Mouse (Mus musculus) R1 (cell line): ENCODE data around the gene Adgrl1.

Experiments used
- DNase-seq: peaks from one replicate; pipeline ENCODE4 v3.0.0-alpha.2; 2018; ENCODE audit warnings: low read depth, low spot score

The Adgrl1 gene

DNA sequence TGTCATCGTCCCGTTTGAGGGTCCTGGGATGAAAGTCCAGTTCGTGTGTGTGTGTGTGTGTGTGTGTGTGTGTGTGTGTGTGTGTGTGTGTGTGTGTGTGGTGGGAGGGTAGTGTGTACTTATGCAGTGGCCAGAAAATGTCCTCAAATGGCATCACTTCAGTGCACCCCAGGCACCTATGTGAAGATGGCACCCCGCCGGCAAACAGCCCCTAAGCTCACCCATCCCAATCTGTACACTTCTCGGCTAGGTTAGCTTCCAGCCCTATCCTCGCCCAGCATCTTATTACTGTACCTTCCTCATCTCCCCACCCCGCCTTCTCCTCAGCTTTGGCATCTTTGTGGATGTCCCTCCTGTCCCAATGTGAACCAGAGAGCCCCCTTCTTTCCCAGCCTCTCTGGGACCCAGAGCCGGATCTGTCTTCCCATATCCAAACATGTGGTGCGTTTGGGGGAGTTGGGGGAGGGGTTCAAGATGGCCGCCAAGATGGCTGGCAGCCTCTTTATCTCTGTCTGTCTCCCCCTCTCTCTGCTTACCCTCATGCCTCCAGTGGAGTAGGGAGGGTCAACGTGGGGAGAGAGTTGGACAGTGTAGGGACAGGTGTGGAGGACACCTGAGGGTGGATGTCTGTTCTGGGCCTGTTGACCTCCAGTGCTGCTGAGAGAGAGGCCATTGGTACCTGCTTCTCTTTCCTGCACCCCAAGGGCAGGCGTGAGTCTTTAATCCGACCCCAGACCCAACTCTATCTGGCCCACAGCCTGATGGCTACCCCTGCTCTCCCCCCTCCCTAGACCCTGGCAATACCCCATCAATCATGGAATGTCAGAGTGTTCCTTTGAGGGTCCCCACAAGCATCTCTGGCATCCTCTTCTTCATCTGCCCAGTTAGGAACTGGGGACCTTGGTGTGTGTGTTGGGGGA is 1.9 kb downstream of the Adgrl1 start:
- DNase-seq: no peak

DNA sequence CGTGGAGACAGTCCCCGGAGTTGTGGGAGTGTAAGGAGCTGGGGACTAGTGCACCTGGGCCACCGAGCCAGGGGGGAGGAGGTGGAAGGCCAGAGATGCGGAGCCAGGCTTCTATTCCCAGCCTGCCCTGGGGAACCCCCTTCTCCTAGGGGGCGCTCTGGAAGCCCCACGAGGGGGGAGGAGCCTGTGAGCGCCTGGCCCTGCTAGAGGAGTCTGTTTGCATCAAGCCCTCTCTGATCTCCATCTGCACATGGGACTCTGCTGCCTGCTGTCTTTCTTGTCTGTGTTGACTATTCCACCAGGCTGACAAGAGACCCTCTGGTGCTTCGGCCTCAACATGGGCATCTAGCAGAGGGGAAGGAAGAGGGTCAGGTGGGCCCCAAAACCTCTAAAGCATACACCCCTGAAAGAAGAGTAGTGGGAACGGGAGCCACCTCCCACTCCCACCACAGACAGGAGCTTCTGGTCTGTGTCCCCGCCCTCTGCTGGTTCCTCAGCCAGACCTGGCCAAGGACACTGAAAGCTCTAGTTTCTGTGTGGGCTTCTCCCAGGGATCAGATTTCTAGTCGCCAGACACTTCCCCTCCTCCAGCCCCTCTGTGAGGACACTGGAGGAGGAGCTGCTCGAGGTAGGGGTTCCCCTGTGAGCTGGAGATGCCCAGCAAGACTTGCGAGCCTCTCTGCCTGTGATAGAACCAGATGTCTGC is 3.2 kb downstream of the Adgrl1 start:
- DNase-seq: peak; percentile 77

DNA sequence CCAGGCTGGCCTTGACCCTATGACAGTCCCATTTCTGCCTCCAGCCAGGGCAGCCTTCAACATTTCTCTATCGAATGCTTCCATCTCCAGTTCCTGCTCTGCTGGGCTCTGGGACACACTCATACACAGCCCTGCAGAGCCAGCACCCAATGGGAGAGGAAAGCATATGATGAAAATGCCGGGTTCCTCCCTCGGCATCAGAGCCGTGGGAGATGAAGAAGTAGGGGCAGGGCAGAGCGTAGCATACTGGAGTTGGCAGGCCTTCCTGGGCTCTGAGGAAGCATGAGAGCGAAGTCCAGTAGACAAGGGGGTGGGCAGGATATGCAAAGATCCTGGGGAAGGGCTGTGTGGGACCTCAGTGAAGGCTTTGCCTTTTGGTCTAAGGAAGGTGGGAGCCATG is 8.7 kb downstream of the Adgrl1 start:
- DNase-seq: no peak

DNA sequence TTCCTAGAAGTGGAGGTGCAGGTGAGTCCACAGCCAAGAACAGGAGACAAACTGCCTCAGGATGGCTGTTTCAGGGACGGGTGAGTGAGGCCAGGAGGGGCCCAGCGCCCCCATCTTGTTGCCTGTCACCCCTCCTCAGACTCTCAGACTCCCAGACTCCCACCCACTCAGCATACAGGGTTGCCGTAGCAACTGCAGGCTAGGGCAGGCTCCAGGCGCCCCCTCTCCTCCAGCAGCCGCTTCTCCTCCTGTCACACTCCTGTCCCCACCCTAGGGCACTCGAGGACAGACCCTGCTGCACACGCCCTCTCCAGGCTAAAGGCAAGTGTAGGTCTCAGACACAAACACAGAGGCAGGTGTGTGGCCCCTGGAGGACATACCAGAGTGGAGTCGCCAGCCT is 9.4 kb downstream of the Adgrl1 start:
- DNase-seq: no peak

DNA sequence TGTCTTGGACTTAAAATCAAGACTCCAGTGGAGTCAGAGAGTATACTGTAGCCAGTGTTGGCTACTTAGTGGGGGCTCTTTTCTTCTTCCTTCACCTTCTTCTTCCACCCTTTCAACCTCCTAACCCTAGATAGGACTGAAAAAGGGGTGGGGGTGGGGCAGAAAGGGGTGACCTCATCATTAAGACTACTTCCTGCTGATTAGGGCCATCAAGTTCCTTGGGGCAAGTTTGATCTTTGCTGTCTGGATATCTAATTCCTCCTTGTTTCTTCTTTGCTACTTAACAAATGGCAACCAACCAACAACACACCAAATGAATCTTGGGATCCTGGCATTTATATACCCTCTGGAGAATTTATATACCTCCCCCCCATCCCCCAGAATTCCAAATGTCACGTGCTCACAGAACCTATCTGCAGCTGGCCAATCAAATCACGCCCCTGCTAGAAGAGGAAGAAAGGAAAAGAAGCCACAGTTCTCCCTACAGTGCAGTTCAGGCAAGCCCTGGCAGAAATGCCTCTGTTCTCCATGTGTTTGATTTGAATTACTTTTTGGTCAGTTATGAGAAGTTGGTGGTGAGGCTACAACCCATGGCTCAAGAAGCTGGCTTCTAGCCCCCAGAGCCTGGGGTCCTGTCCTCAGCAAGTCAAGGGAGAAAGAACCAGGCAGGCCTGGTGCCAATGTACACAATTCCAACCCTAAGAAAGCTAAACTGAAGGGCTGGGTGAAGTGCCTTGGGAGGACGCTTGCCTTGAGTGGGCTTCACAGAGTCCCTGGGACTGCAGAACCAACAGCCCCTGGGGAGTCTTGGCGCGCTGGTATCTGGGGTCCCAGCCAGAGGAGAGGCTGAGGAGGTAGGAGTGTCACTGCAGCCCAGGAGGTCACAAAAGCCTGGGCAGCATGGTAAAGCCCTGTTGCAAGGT is 12.2 kb downstream of the Adgrl1 start:
- DNase-seq: no peak

DNA sequence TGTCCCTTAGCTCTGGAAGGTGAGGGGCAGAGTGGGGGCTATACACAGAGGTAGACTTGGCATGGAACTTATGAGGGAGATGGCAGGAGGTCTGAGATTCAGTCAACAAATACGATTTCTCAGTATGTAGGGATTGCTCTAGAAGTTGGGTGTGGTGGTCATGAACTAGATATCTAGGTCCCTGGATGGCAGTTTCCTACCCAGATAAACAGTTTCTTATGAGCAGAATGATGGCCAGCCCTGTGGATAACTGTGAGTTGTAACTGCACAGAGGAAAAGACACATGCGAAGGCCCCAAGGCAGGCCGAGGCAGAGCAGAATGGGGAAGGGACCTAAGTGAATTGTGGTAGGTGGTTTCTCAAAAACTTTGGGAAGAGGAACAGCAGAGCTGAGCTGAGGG is 14.3 kb downstream of the Adgrl1 start:
- DNase-seq: no peak

DNA sequence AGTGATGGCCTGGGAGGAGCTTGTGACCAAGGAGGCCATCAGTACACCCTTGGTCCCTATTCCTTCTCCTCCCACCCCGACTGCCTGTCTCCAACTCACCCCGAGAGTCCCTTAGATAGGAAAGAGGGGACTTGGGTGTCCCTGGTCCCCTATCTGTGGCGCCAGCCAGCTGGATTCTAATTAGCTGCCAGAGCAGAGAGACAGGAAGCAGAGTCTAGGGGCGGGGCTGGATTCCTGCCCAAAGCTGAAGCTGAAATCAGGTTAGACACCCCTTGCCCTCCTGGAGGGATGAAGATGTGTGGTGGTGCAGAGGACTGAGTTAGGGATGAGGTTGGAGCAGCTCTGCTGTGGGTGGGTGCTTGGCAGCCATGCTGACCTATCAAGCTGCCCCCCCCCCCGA is 15.0 kb downstream of the Adgrl1 start:
- DNase-seq: no peak

DNA sequence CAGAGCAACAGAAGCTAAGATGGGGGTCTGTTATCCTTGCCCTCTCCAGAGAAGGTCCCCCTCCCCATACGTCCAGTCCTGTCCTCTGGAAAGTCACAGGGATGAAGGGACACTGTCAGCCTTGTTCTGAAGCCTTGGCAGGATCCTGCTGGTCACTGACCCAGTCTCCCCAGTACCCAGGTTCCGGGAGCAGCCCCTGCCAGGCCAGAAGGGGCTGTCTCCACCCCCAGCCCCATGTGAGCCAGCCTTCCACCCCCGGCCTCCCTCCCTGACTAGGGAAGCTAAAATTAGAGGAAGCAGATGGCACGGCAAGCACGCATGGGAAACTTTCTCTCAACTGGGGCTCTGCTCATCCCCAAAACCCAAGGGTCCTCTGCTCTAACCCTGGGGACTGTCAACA is 16.1 kb downstream of the Adgrl1 start:
- no peak for DNase-seq

DNA sequence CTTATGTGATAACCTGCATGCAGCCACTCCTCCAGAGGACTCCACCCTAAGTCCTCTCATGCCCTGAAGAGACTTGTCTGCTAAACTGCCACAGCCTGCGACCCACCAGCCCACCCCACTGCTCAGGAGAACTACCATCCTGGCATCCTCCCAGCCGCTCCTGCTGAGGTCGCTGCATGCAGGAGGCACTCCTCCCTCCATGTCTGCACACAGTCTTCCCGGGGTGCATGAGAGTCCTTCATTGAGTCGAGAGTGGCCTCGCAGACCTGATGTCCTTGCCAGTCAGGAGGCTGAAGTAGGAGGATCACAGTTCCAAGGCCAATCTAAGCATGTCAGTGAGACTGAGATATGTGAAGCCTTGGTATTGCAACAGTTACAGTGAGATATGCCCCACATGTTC is 17.7 kb downstream of the Adgrl1 start:
- DNase-seq: no peak

DNA sequence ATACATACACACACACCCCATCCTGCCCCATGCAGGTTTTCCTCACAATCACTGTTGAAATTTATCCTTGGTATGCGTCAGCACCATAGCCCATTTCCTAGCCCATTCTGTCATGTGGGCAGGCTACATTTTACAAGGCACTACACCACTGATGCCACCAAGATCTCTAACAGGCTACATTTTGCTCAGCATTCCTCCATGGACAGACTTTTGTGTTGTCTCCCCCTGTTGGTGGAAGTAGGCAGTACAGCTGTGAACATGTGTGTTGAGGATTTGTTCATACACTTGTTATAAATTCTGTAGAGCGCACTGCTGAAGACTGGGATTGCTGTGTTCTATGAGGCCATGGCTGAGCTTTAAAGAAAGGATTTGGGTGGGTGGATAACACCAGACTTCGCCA is 21.7 kb downstream of the Adgrl1 start:
- peak; percentile 86 for DNase-seq

DNA sequence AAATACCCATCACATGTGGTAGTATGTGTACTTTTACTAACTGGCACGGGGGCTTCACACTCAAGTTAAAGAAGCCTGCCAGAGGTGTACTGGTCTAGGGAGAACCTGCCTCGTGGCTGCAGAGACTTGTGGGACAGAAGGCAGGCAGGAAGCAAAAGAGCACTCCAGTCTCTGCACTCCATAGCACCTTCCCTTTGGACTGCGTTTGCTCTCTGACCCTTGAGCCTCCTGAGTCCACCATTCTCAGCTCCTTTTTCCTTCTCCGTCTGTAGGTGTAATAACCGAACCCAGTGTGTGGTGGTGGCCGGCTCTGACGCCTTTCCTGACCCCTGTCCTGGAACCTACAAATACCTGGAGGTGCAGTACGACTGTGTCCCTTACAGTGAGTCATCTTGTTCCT is 22.8 kb downstream of the Adgrl1 start:
- no peak for DNase-seq

DNA sequence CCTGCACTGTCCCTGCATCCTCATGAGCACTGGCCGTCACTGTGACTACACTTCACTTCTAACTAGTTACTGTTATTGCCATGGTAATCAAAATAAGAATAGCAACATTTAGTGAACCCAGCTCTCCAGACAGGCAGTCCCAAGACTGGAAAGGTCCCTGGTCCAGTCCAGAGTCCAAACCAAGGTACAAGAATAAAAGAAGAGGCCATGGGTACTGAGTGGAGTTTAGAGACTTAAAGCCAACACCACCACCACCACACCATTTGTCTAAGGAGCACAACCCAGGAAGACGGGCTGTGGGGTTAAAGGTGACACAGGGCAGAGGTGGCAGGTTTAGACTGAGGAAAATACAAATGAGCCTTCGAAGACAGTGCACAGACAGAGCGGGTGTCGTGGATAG is 24.7 kb downstream of the Adgrl1 start:
- no peak for DNase-seq

DNA sequence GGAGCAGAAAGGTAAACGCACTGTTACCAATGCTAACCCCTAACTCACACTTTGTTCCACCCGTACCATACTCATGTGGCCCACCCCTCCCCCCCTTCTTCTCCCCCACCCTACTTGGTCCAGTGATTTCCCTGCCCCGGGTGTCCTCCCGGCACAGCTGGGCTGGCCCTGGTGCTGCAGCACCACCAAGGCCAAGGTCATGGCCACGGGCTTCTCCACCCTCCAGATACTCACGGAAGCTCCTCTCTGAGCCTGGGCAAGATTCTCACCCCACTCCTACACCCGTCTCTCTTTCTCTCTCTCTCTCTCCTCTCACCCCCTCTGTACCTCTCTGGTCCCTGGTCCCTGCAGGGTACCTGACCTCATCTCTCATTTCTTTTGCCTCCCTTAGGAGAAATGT is 26.4 kb downstream of the Adgrl1 start:
- no peak for DNase-seq

DNA sequence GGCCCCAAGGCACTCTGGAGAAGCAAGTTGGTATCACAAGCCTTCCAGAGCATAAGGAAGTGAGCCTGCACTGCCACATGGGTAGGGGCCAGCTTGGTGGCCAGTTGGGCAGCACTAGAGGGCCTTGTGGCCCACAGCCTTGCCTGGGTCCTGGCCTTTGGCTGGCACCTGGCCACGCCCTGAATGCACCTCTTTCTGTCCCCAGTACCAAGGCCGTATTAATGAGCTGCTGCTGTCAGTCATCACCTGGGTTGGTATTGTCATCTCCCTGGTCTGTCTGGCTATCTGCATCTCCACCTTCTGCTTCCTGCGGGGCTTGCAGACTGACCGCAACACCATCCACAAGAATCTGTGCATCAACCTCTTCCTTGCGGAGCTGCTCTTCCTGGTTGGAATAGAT is 34.3 kb downstream of the Adgrl1 start:
- DNase-seq: no peak

DNA sequence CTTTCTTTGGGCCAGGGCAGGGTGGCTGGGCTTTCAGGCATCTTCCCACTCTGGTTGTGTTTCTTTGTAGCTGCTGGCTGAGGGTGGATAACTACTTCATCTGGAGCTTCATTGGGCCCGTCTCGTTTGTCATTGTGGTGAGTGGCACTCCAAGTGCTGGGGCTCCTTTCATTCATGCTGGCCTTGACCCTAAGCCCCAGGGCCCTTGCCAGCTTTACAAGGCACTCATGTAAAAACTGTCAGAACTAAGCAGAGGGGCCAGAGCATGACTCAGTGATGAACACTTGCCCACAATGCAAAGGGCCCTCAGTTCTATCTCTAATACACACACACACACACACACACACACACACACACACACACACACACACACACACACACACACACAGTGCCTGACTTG is 35.1 kb downstream of the Adgrl1 start:
- no peak for DNase-seq

DNA sequence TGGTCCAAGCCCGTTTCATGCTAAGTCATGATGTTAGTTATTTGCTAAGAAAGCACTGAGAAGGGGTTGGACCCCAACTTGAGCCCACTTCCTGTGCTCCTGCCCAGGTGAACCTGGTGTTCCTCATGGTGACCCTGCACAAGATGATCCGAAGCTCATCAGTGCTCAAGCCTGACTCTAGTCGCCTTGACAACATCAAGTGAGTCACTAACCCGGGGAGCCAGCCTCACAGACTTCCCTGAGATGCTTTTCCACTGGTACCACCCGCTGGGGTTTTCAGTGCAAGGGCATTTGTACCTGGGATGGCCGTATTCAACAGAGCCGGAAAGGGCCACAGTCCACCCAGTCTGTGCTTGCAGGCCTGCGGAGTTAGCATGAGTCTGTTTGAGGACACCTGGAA is 35.5 kb downstream of the Adgrl1 start:
- DNase-seq: no peak

DNA sequence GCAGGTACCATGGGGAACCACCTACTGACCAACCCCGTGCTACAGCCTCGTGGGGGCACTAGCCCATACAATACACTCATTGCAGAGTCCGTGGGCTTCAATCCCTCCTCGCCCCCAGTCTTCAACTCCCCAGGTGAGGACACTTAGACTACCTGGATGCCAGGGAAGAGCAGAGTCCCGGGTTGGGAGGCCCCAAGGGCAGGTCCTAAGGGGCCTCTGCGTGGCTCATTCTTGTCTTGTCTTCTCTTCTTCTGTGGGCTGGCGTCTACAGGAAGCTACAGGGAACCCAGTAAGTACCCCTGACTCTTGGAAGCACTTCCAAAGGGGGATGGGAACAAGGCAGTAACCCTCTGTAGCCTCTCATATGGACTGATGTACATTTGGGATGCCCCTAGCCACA is 37.7 kb downstream of the Adgrl1 start:
- no peak for DNase-seq

DNA sequence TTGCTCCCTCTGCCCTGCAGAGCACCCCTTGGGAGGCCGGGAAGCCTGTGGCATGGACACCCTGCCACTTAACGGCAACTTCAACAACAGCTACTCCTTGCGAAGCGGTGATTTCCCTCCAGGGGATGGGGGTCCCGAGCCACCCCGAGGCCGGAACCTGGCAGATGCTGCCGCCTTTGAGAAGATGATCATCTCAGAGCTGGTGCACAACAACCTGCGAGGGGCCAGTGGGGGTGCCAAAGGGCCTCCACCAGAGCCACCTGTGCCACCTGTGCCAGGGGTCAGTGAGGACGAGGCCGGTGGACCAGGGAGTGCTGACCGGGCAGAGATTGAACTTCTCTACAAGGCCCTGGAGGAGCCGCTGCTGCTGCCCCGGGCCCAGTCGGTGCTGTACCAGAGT is 38.4 kb downstream of the Adgrl1 start:
- DNase-seq: no peak

DNA sequence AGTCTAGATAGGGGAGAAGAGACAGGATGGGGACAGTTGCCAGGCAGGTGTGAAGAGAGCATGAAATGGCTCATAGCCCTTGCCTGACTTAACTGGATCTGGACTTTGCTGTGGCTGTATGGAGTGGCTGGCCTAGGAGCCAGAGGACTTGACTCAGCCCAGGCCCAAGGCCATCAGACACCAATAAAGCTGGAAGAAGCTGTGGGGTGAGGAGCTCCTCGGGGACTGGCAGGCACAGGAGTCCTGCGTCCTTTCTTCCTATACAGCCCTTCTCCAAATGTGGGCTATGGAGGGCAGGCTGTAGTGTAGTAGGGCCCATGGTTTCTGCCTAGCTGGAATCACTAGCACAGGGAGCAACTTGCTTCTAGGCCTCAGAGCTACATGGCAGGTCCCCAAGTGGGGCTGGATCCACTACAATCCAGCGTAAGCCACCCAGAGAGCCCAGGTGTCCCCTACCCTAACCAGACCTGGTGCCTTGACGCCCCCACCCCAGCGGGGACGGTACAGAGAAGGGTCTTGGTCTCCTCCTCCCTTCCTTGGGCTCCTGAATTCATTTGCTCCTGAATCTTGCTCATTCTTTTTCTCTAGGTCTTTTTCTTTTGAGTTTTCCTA is 41.3 kb downstream of the Adgrl1 start:
- DNase-seq: no peak

DNA sequence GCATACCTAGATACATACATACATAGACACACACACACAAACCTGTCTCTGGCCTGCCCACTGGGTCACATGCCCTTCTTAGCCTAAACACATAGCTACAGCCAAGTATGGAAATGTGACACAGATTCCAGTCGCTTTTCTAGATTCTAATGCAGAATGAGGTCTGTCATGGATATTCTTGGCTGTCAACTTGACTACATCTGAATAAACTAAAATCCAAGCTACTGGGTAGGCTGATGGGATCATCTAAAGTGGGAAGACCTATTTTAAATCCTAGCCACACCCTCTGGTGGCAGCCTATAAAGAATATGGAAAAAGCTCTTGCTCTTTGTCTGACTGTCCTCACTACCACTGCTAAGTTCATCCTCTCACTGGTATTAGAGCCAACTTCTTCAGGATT is 42.5 kb downstream of the Adgrl1 start:
- no peak for DNase-seq

DNA sequence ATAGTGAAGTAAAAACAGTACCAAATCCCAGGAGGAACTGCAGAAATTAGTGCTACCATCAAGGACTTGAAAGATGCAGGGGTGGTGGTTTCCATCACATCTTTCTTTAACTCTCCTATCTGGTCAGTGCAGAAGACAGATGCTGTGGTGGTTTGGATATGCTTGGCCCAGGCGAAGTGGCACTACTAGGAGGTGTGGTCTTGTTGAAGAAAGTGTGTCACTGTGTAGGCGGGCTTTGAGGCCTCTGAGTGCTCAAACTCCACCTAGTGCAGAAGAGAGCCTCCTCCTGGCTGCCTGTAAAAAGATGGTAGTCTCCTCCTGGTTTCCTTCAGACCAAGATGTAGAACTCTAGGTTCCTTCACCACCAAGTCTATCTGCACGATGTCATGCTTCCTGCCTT is 45.6 kb downstream of the Adgrl1 start:
- DNase-seq: no peak

DNA sequence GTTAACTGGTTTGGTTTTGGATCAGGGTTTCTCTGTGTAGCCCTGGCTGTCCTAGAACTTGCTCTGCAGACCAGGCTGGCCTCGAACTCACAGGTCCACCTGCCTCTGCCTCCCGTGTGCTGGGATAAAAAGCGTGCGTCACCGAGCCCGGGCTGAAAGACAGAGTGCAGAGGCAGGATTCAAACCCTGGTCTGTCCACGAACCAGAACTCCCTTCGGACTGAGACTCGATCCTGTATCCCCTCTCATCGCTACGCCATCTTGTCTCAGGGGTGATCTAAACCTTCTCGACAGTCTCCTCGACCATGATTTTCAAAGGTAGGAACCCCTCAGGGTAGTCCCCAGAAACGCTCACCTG is 54.8 kb downstream of the Adgrl1 start:
- DNase-seq: no peak
